Mouse (Mus musculus) liver, postnatal 0 days (tissue): Measurements from ENCODE around the gene Nxpe3.

ENCODE experiments used
- CTCF ChIP-seq: sonication (generic); IDR thresholded peaks from 2 replicates; pipeline ENCODE4 v1.5.1; 2016; ENCODE audit warnings: antibody characterized with exemption, low read depth
- EP300 ChIP-seq: IDR thresholded peaks from 2 replicates; pipeline ENCODE4 v1.6.1; 2016; ENCODE audit warnings: antibody characterized with exemption, low read depth, mild to moderate bottlenecking

DNA sequence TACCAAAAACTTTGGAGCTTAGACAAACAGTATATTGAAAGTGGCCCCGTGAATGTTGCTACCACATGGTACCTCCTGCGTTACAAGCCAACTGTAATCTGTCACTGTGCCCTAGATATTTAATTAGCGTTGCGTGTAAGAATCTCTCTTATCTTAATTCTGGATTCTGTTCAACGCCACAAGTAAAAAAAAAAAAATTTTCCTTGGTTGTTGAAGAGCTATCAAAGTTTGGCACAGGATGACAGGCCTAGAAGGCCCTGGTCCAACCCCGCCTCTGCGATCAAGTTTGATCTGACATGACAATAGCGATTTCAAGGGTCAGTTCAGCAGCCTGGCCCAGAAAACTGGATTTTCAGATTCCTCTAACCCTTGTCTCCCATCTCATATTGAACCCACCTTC lies 62.5 kb downstream of the Nxpe3 start:
- no peak for TF ChIP-seq EP300
- no peak for TF ChIP-seq CTCF
